Mouse (Mus musculus) adrenal gland, postnatal 36 days (tissue): ENCODE measurements around the gene Znrf3. TPM values are rescaled to one million over a fixed set of nuclear protein-coding genes. Genes with fewer than 3 reads are reported as not detected.

Experiments used
- DNase-seq, 2 experiments: peaks; one replicate each; pipeline ENCODE4 v3.0.0; 2021; ENCODE audit warnings: mixed read lengths in 1 of 2
- total RNA-seq, 2 experiments: library from RNA; stranded (reverse); gene quantifications; 2 replicates each; pipeline ENCODE4 v1.2.3; 2021

The Znrf3 gene
- total RNA-seq, 2 experiments from 2014 or later, result 28.8 to 35.8 TPM

GRCm38 (mm10) chr11:5318976-5319375 lies 125.7 kb downstream of the Znrf3 start:
- DNase-seq, result peak in 1 of 2 experiments; percentile 30

GRCm38 (mm10) chr11:5318035-5318775 lies 126.4 kb downstream of the Znrf3 start:
- DNase-seq, result peak in 1 of 2 experiments; percentile 32

GRCm38 (mm10) chr11:5314796-5315195 lies 129.9 kb downstream of the Znrf3 start:
- DNase-seq, result peak; percentile 70 to 74

- no peak for DNase-seq
Measured at GRCm38 (mm10) chr11:5314330-5314741, 130.3 kb downstream of the Znrf3 start.

- peak in 1 of 2 experiments; percentile 36 for DNase-seq
Measured at GRCm38 (mm10) chr11:5307024-5307905, 137.4 kb downstream of the Znrf3 start.

- no peak for DNase-seq
Measured at GRCm38 (mm10) chr11:5306017-5306416, 138.6 kb downstream of the Znrf3 start.

GRCm38 (mm10) chr11:5304526-5304925 lies 140.1 kb downstream of the Znrf3 start:
- no peak for DNase-seq

GRCm38 (mm10) chr11:5298007-5298372 lies 146.7 kb downstream of the Znrf3 start:
- DNase-seq, result no peak

- DNase-seq, result peak; percentile 82 to 87
Measured at GRCm38 (mm10) chr11:5297148-5298006, 147.3 kb downstream of the Znrf3 start.

- peak; percentile 23 to 25 for DNase-seq
Measured at GRCm38 (mm10) chr11:5296576-5297115, 148.0 kb downstream of the Znrf3 start.

GRCm38 (mm10) chr11:5294805-5295204 lies 149.8 kb downstream of the Znrf3 start:
- peak; percentile 21 to 28 for DNase-seq

GRCm38 (mm10) chr11:5290691-5291090 lies 154.0 kb downstream of the Znrf3 start:
- peak; percentile 72 to 75 for DNase-seq

GRCm38 (mm10) chr11:5289826-5290580 lies 154.6 kb downstream of the Znrf3 start:
- no peak for DNase-seq

GRCm38 (mm10) chr11:5283987-5284386 lies 160.7 kb downstream of the Znrf3 start:
- DNase-seq, result no peak

GRCm38 (mm10) chr11:5280932-5281331 lies 163.7 kb downstream of the Znrf3 start:
- DNase-seq, result no peak

- DNase-seq, result no peak
Measured at GRCm38 (mm10) chr11:5278463-5278862, 166.2 kb downstream of the Znrf3 start.

GRCm38 (mm10) chr11:5277307-5277971 lies 167.2 kb downstream of the Znrf3 start:
- DNase-seq, result no peak

- DNase-seq, result no peak
Measured at GRCm38 (mm10) chr11:5275216-5275615, 169.4 kb downstream of the Znrf3 start.

- DNase-seq, result no peak
Measured at GRCm38 (mm10) chr11:5272536-5273234, 172.0 kb downstream of the Znrf3 start.

GRCm38 (mm10) chr11:5272066-5272360 lies 172.6 kb downstream of the Znrf3 start:
- DNase-seq, result no peak
